Mouse (Mus musculus) frontal cortex, postnatal 36 days (tissue): ENCODE measurements around the gene Layn.
A peak's percentile ranks its signal among the peaks of the same experiment; 100 is the strongest.

Experiments used
- DNase-seq, 2 experiments: peaks; one replicate each; pipeline ENCODE4 v3.0.0; 2022; ENCODE audit warnings: low spot score in 2 of 2

Gene Layn

GRCm38 (mm10) chr9:51076979-51077315, at the start of gene Layn:
TSS of gene Layn (minus strand) at chr9:51077094.
- peak in 1 of 2 experiments; percentile 41 for DNase-seq

DNA sequence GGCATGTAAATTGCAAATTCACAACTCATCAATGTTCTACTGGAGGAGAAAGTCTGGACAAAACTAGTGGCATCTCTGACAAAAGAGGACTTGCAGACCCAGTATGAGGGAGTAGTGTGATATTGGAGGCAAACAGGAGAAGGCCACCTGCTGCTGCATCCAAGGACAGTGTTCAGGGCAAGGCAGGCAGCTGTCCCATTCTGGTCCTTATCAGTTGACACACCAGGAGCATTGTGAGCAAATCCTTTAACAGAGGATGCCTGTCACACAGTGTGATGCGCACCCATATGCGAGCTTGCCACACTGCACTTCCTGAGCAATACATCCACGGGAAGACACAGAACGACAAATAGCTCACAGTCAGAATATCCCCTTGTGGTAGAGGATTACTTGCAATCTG, 37.9 kb upstream of the Layn start:
- DNase-seq = no peak

DNA sequence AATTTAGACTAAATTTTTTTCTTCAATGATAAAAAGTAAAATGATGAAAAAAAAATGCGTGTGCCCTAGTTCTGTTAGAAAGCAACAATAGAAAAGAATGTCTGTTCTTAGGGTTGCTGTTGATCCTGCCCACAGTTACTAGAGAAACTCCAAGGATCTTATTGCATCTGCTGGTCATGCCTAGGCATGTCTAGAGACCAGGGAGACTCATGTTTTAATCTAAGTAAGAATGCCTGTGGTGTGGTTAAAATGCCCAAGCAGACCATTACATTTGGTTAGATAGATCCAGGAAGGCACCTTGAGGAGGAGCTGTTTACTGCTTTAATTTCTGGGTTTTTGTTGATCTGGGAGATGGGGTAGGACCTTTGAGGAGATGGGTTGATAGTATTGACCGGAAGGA, 28.9 kb upstream of the Layn start:
- no peak for DNase-seq

DNA sequence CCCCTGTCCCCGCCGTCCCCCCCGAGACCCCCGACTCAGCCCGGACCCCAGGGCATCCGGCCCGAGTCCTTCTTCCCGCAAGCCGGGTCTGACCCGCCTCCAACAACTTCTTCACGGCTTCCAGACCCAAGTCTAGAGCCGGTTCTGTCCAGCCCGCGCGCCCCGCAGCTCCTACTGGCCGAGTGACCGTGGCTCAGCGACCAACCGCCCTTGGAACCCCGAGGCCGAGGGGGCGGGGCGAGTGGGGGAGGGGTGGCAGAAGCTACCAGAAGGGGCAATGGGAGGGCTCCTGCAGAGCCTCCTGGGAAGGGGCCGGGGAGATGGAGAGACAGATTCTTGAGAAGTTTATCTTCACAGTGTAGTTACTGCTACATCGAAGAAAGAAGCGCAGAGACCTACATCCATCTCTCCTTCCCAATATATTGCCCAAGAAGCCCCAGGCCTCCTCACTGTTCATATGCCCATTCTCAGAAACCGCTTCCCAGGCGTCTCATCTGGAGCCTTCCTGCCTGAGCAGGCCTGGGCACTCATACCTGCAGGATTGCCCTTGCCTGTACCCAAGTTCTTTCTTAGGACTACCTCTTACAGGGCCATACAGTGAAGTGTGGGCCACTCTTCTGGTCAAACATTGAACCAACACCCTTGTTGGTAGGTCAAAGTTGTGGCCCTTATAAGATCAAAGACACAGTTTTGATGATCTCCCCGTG, 27.1 kb upstream of the Layn start:
- peak in 1 of 2 experiments; percentile 5 for DNase-seq

GRCm38 (mm10) chr9:51102963-51103807, 26.3 kb upstream of the Layn start:
- peak; percentile 42 to 47 for DNase-seq

DNA sequence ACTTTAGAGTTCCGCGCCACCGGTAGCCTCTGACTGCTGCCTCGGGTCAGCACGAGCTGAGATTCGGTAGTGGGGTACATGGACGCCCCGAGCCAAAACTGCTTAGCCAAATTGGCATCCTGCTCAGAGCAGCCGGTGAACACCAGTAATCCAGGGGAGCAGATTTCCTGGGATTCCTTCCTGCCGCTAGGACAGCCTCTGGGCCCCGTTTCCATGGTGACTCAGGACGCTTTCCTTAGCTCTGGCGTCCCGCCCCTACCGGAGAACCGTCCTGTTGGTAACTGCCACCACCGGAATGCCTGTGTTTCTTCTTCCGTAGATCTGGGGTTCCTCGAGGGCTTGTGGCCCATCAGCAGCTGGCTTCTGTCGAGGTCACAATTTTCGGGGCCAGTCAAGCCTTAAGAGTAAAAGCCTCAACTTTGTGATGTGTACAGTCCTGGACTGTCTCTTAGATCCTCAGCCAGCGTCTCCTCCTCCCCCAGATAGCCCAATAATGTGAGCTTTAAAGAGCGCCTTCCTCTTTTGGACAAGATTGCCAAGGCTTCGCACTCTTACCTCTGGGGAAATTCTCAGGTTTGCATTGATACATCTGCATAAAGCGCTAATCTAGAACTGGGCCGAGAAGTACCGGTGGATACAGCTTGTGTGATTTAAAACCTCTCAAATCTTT, 25.0 kb upstream of the Layn start, which contains the start of gene 4833427G06Rik:
Gene 4833427G06Rik (minus strand): TSS at position 323 of the 670 bp plus-strand sequence.
- peak in 1 of 2 experiments; percentile 24 for DNase-seq

GRCm38 (mm10) chr9:51096306-51096705, 19.4 kb upstream of the Layn start:
- DNase-seq = no peak

GRCm38 (mm10) chr9:51093697-51094096, 16.8 kb upstream of the Layn start:
- no peak for DNase-seq

- no peak for DNase-seq
Measured at GRCm38 (mm10) chr9:51081614-51082013, 4.7 kb upstream of the Layn start.

DNA sequence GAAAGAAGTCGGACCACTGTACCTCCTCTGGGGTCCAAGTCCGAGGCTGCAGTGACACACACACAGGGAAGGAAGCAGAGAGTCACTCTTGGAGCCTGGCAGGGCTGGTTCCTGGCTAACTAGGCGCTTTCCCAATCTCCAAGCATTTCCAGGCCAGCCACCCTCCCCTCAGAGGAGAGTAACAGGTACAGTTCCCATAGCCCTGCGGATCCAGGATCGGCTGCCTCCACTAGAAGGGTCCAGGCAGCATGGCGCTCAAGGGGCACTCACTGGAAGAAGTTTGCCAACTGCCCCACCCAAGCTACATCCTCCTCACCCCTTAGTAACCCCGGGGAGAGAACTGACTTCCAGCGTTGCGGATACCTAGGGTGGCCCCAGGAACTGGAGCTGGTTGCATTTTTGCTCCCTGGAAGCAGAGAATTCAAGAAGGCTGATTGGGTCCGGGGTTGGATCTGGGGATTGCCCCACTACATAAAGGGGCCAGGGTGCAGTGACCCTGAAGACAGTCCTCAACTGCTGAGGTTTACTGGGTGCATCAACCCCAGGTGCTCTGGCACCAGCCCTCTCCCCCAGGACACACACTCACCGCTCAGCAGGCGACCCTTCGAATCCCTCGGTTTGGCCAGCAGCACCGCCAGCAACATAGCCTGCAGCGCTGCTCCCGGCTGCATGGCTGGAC, 455 bp downstream of the Layn start:
- no peak for DNase-seq

DNA sequence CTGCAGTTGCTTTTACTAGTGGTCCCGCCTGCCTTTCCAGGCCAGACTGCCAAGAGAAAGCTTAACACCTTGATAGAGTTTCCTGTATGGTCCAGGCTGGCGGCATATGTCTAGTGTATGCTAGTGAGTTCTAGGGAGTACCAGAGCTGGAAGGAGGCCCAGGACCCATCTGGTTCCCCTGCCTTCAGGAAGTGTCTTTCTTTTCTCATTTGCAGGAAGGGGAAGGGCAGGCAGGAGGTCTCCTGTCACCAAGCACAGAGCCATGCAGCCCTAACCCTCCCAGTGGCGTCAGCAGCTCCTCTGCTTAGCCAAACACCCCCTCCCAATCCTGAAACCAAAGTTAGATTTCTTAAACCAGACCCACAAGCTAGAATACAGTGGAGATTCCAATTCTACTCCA, 1.1 kb downstream of the Layn start:
- DNase-seq = peak in 1 of 2 experiments; percentile 10

DNA sequence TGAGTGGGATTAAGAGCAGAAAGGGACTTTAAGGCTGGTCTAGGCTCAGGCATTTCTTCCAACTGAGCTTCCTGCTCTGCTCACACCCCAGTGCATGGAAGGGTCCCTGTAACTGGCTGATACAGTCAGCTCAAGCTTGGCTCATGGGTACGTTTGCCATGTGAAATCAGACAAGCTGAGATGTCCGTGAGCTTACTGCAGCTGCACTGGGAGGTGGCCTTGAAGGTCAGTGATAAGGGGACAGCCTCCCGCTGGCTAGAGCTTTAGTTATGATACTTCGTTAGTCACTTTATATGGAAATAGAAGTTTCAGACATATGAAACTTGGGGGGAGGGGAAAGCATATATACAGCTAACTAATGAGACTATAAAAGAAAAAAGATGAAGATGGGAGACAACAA, 6.1 kb downstream of the Layn start:
- no peak for DNase-seq

- no peak for DNase-seq
Measured at GRCm38 (mm10) chr9:51068202-51068601, 8.7 kb downstream of the Layn start.

DNA sequence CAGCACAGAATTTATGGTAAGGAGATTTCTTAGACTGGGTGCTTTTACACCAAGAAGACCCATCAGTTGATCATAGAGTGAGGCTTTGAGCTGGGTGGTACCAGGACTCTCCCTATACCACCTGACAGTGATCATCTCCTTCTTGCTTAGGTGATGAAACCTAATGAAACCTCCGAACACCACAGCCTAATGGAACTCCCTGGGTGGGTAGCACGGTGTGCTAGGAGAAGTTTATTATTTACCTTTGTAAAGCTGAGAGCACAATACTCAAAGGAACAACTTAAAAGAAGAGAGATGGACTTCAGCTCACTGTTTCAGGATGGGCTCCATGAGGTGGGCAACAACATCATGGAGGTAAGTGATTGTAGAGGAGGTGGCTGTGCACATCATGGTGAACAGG, 16.3 kb downstream of the Layn start, which contains the start of gene Btg4:
Gene Btg4 (plus strand): TSS at position 301 of the 400 bp plus-strand sequence.
- no peak for DNase-seq

GRCm38 (mm10) chr9:51058951-51059521, 17.9 kb downstream of the Layn start:
- peak in 1 of 2 experiments; percentile 41 for DNase-seq

DNA sequence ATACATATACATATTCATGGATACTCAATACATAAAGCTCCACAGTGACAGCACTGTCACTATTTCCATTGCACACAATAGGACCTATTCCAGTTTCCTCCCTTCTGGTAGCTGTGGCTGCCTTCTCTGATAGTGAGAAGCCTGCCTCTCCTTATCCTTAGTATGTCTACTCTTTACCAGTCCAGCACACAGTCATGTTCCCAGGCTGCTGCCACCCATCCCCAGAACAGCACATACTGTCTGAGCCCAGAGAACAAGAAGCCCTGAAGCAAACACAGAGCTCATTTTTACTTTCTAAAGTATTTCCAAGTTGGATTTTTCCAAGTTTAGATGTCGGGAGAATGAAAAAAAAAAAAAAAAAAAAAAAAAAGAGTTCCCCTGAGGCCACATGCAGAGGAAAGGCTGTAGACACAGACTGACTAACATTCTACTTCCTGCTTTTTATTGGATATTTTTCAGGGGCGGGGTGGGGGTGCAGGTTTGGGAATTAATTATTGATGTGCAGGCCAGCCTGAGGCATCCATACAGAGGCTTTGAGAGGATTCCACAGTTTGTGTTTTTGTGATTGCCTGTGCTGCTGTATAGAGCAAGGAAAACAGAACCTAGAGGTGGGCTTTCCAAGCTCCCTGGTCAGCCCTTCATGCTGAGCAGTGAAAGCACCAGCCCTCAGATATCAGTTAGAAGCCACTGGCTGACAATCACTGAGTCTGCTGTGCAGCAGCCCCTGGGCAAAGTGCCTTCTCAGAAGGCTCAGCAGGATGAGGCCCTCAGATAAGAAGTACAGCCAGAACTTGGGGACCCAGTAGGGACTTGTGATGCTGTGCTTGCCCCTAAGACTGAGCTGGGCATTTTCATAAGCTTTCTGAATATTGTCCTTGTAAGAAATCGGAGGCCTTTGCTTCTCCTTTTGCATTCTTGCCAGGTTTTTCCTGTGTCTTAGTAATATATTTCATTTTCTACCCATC, 20.3 kb downstream of the Layn start:
- DNase-seq = no peak

DNA sequence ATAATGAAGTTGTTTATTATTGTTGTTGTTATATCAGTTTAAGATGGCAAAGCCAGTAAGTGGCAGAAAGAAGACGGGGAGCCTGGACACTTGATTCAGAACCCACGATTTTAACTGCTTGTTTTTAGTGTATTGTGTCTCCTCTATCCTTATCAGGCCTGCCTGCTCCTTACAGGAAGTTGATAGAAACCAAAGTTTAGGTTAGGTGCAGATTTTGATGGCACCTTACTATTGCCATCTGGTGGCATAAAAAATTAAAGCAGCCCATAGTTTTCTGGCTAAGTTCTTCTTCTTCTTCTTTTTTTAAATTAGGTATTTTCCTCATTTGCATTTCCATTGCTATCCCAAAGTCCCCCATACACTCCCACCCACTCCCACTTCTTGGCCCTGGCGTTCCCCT, 24.7 kb downstream of the Layn start:
- peak in 1 of 2 experiments; percentile 22 for DNase-seq

GRCm38 (mm10) chr9:51042136-51042535, 34.8 kb downstream of the Layn start:
- no peak for DNase-seq

DNA sequence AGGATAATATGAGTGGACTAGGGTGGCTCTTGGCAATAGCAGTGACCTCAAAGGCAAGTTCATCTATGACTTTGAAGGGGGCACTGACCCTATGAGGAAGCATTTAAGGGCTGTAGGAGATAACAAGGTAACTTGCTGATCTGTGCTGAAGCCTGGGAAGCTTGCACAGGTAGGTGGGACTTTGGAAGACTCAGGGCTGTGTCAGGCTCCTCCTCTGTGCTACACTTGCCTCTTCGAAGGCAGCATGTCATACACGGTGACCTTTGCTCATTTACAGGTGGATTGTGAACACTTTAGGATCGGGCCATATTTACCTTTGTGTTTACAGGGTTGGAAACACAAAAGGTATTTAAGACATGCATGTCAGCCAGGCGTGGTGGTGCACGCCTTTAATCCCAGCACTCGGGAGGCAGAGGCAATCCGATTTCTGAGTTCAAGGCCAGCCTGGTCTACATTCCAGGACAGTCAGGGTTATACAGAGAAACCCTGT, 35.4 kb downstream of the Layn start:
- no peak for DNase-seq
